Mouse (Mus musculus): ENCODE results near the gene Arhgap20. TPM values are rescaled to one million over a fixed set of nuclear protein-coding genes. Genes with fewer than 3 reads are reported as not detected.
A peak's percentile ranks its signal among the peaks of the same experiment; 100 is the strongest.

Gene Arhgap20
- polyA plus RNA-seq, 1 experiment from 2014 or later: 0.10 TPM

- Histone ChIP-seq H3K27me3 (replicated peaks) (peaks cover 71% of the 10 kb centered on the region), H3K9me3 (replicated peaks) (no peaks in the 10 kb centered on the region), H3K27ac (no peak overlapping the region), H3K4me2 (peak overlapping the region; percentile 90), H3K9ac (no peak overlapping the region), H3K4me1 (peaks cover 24% of the 10 kb centered on the region), H3K4me3 (no peak overlapping the region; the same call in 1 of the 2 replicates), H3K36me3 (no peaks in the 10 kb centered on the region)
- ATAC-seq: no peak
- 1% methylated on average over 29 of the region's 29 CpGs for WGBS (ENCODE audit: insufficient replicate concordance)
Observed at GRCm38 (mm10) chr9:51766175-51767062, 1.3 kb downstream of the Arhgap20 start.

- WGBS (ENCODE audit: insufficient replicate concordance): 69% methylated on average over 3 of the region's 3 CpGs
- no peak overlapping the region for H3K27ac ChIP-seq
- H3K27me3 ChIP-seq (replicated peaks): no peaks in the 10 kb centered on the region; the same call in 1 of the 2 replicates
- no peak overlapping the region for H3K4me2 ChIP-seq
- ATAC-seq: no peak
- H3K4me1 ChIP-seq: no peaks in the 10 kb centered on the region
- no peaks in the 10 kb centered on the region for H3K36me3 ChIP-seq
- H3K9ac ChIP-seq: no peak overlapping the region
- no peaks in the 10 kb centered on the region for H3K9me3 ChIP-seq (replicated peaks)
- no peak overlapping the region for H3K4me3 ChIP-seq
Observed at GRCm38 (mm10) chr9:51774201-51774600, 9.1 kb downstream of the Arhgap20 start.

DNA sequence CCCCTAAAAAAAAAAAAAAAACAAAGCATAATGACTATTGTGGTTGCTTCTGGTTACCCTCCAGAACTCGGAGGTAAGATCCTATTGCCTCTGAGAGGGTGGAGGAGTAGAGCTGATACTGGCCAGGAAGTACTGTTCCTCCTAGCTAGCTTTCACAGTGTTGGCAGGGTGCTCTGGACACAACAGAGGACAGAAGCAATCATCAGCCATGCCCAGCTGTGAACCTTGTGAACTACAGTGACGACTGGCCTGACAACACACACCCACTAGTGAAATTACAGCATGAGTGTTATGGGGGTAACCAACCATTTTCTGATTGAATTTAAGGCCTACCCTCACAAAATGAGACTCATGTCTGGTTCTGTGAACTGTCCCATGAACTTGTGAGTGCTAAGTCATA, 11.3 kb downstream of the Arhgap20 start:
- 40% methylated on average over 2 of the region's 2 CpGs for WGBS (ENCODE audit: insufficient replicate concordance)
- H3K4me1 ChIP-seq: no peaks in the 10 kb centered on the region
- no peak for ATAC-seq

GRCm38 (mm10) chr9:51777180-51777579, 12.0 kb downstream of the Arhgap20 start:
- Histone ChIP-seq H3K27ac (no peak overlapping the region), H3K36me3 (no peaks in the 10 kb centered on the region), H3K4me2 (no peak overlapping the region), H3K9ac (no peak overlapping the region), H3K27me3 (replicated peaks) (no peaks in the 10 kb centered on the region; the same call in 1 of the 2 replicates), H3K9me3 (replicated peaks) (no peaks in the 10 kb centered on the region), H3K4me1 (no peaks in the 10 kb centered on the region), H3K4me3 (no peak overlapping the region)
- 6% methylated on average over 1 of the region's 1 CpGs for WGBS (ENCODE audit: insufficient replicate concordance)
- no peak for ATAC-seq

More for the DNA sequence above, 11.3 kb downstream of the Arhgap20 start:
- H3K4me3 ChIP-seq: no peak overlapping the region
- no peaks in the 10 kb centered on the region for H3K9me3 ChIP-seq (replicated peaks)
- H3K9ac ChIP-seq: no peak overlapping the region
- H3K27ac ChIP-seq: no peak overlapping the region
- H3K27me3 ChIP-seq (replicated peaks): no peaks in the 10 kb centered on the region; the same call in 1 of the 2 replicates
- no peak overlapping the region for H3K4me2 ChIP-seq
- H3K36me3 ChIP-seq: no peaks in the 10 kb centered on the region

DNA sequence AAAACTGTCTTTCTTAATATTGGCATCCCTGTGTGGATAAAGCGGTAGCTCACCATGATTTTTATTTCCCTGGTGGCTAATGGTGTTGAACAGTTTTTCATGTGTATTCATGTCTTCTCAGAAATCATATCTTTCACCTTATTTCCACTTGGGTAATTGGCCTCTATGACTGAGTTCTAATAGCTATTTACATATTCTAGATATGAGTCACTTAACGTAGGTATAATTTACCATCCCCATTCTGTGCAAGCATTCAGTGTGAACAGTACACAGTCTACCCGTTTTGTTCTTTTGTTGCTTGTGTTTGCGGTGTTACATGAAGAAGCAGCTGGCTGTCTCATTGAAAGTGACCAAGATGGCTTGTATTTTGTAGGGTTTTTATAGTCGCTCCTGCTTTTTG, 14.1 kb downstream of the Arhgap20 start:
- Histone ChIP-seq H3K4me2 (no peak overlapping the region), H3K4me3 (no peak overlapping the region), H3K9me3 (replicated peaks) (no peaks in the 10 kb centered on the region), H3K36me3 (no peaks in the 10 kb centered on the region), H3K27ac (no peak overlapping the region), H3K27me3 (replicated peaks) (no peaks in the 10 kb centered on the region), H3K9ac (no peak overlapping the region), H3K4me1 (no peaks in the 10 kb centered on the region)
- no peak for ATAC-seq
- 71% methylated on average over 5 of the region's 5 CpGs for WGBS (ENCODE audit: insufficient replicate concordance)

GRCm38 (mm10) chr9:51781092-51781491, 16.0 kb downstream of the Arhgap20 start:
- H3K27ac ChIP-seq: no peak overlapping the region
- no peak overlapping the region for H3K4me2 ChIP-seq
- 78% methylated on average over 7 of the region's 7 CpGs for WGBS (ENCODE audit: insufficient replicate concordance)

GRCm38 (mm10) chr9:51787380-51787779, 22.2 kb downstream of the Arhgap20 start:
- Histone ChIP-seq H3K4me1 (no peaks in the 10 kb centered on the region), H3K27me3 (replicated peaks) (no peaks in the 10 kb centered on the region), H3K4me3 (no peak overlapping the region), H3K27ac (no peak overlapping the region), H3K9ac (no peak overlapping the region), H3K4me2 (no peak overlapping the region), H3K36me3 (no peaks in the 10 kb centered on the region), H3K9me3 (replicated peaks) (no peaks in the 10 kb centered on the region)
- 37% methylated on average over 6 of the region's 6 CpGs for WGBS (ENCODE audit: insufficient replicate concordance)
- ATAC-seq: no peak

More at GRCm38 (mm10) chr9:51781092-51781491, 16.0 kb downstream of the Arhgap20 start:
- Histone ChIP-seq H3K27me3 (replicated peaks) (no peaks in the 10 kb centered on the region), H3K4me3 (no peak overlapping the region), H3K9me3 (replicated peaks) (no peaks in the 10 kb centered on the region), H3K36me3 (no peaks in the 10 kb centered on the region), H3K9ac (no peak overlapping the region), H3K4me1 (no peaks in the 10 kb centered on the region)
- no peak for ATAC-seq

DNA sequence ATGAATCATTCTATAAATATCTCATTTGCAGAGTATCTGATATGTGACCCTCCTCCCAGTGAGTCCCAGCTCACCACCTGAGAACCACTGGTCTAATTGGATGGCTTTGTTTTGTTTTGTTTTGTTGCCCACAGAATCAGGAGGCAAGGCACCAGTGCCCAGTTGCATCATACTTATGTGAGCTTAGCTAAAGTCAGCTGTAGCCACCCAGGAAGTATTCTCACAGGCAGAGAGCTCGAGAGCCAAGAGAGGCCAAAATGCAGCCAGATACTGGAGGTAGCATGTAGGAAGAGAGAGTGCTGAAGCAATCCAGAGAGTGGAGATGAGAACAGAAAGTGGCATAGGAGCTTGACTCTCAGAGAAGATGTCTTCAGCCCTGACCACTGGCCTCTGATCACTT, 23.3 kb downstream of the Arhgap20 start:
- WGBS (ENCODE audit: insufficient replicate concordance): 27% methylated on average over 1 of the region's 1 CpGs
- no peaks in the 10 kb centered on the region for H3K9me3 ChIP-seq (replicated peaks)
- no peak for ATAC-seq
- no peak overlapping the region for H3K4me2 ChIP-seq
- H3K36me3 ChIP-seq: no peaks in the 10 kb centered on the region
- no peaks in the 10 kb centered on the region for H3K4me1 ChIP-seq
- H3K4me3 ChIP-seq: no peak overlapping the region
- H3K27ac ChIP-seq: no peak overlapping the region
- no peak overlapping the region for H3K9ac ChIP-seq
- no peaks in the 10 kb centered on the region for H3K27me3 ChIP-seq (replicated peaks)

GRCm38 (mm10) chr9:51795206-51795605, 30.1 kb downstream of the Arhgap20 start:
- no peak for ATAC-seq
- Histone ChIP-seq H3K9ac (no peak overlapping the region), H3K4me1 (no peaks in the 10 kb centered on the region), H3K4me3 (no peak overlapping the region), H3K27me3 (replicated peaks) (no peaks in the 10 kb centered on the region), H3K36me3 (no peaks in the 10 kb centered on the region), H3K27ac (no peak overlapping the region), H3K4me2 (no peak overlapping the region), H3K9me3 (replicated peaks) (no peaks in the 10 kb centered on the region)
- WGBS (ENCODE audit: insufficient replicate concordance): 55% methylated on average over 6 of the region's 6 CpGs

DNA sequence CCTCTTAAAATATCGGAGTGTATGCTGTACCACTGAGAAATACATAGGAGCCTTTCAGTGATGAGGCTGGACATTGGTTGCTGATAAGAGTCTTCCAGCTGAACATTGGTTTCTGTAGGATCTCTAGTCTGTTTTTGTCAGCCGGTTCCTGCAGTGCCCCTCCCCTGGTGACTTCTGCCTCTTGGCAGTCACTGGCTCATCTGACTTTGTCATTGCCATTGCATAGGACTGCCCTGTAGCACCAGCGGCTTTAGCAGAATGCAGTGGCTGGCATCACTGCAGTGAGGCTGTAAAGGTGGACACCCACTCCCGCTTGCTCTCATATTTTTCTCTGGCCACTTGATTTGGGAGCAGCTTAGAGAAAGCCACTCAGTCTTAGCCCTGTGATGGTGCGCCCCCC, 33.1 kb downstream of the Arhgap20 start:
- Histone ChIP-seq H3K36me3 (no peaks in the 10 kb centered on the region), H3K27me3 (replicated peaks) (no peaks in the 10 kb centered on the region), H3K4me2 (no peak overlapping the region), H3K9me3 (replicated peaks) (no peaks in the 10 kb centered on the region), H3K4me3 (no peak overlapping the region), H3K4me1 (no peaks in the 10 kb centered on the region), H3K9ac (no peak overlapping the region), H3K27ac (no peak overlapping the region)
- 59% methylated on average over 5 of the region's 5 CpGs for WGBS (ENCODE audit: insufficient replicate concordance)
- no peak for ATAC-seq

- no peak overlapping the region for H3K27ac ChIP-seq
- 55% methylated on average over 9 of the region's 9 CpGs for WGBS (ENCODE audit: insufficient replicate concordance)
- H3K9ac ChIP-seq: no peak overlapping the region
- no peaks in the 10 kb centered on the region for H3K9me3 ChIP-seq (replicated peaks)
- ATAC-seq: no peak
- no peak overlapping the region for H3K4me2 ChIP-seq
- no peaks in the 10 kb centered on the region for H3K4me1 ChIP-seq
- no peak overlapping the region for H3K4me3 ChIP-seq
- no peaks in the 10 kb centered on the region for H3K27me3 ChIP-seq (replicated peaks)
- no peaks in the 10 kb centered on the region for H3K36me3 ChIP-seq
Observed at GRCm38 (mm10) chr9:51799156-51799555, 34.0 kb downstream of the Arhgap20 start.

DNA sequence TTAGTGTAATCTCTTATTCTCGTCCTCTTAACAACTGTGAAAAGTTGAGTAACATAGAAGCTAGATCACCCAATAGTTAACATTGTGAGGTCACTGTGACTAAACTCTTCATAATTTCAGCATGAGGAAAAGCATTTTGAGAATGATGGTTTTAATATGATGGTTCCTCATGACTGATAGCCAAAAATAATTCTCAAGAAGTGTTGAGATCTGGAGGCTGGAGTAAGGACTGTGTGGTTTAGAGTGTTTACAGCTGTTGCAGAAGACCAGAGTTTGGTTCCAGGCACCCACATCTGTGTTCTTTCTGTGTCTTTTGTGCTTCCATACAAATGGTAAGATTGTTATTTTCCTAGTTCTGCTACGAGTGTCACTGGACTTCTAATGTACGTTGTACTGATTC, 42.1 kb downstream of the Arhgap20 start:
- WGBS (ENCODE audit: insufficient replicate concordance): 77% methylated on average over 3 of the region's 3 CpGs
- Histone ChIP-seq H3K27ac (no peak overlapping the region), H3K36me3 (no peaks in the 10 kb centered on the region), H3K4me2 (no peak overlapping the region), H3K27me3 (replicated peaks) (no peaks in the 10 kb centered on the region), H3K4me3 (no peak overlapping the region), H3K9ac (no peak overlapping the region), H3K9me3 (replicated peaks) (no peaks in the 10 kb centered on the region), H3K4me1 (no peaks in the 10 kb centered on the region)
- ATAC-seq: no peak
